Mouse (Mus musculus) cerebellum, adult 2 months (tissue): ENCODE data around the gene Inafm2. TPM values are rescaled to one million over a fixed set of nuclear protein-coding genes. Genes with fewer than 3 reads are reported as not detected.

Experiments
- DNase-seq, 2 experiments: peaks; one replicate each; pipeline ENCODE4 v3.0.0; 2021
- H3K27ac ChIP-seq: fragments of 200-500 bp; 2 replicates; pipeline ENCODE4 v1.5.1; 2012; ENCODE audit warnings: low read length, control low read depth, inconsistent platforms; ENCODE audit not compliant: insufficient read depth
- H3K27me3 ChIP-seq: fragments of 200-500 bp; 2 replicates; pipeline ENCODE4 v1.6.1; 2012; ENCODE audit warnings: inconsistent platforms, mild to moderate bottlenecking, low read length, moderate library complexity; ENCODE audit not compliant: control insufficient read depth, insufficient read depth
- H3K4me1 ChIP-seq: fragments of 200-500 bp; 2 replicates; pipeline ENCODE4 v1.6.1; 2011; ENCODE audit warnings: low read length; ENCODE audit not compliant: control insufficient read depth, insufficient read depth
- H3K4me3 ChIP-seq: fragments of 200-500 bp; replicated peaks from 2 replicates; pipeline ENCODE3; 2011; ENCODE audit warnings: mild to moderate bottlenecking, low read depth, low read length, control low read depth; ENCODE audit not compliant: insufficient read depth
- CTCF ChIP-seq: fragments of 200-500 bp; IDR thresholded peaks from 2 replicates; pipeline ENCODE4 v1.5.1; 2011; ENCODE audit warnings: low read depth, mild to moderate bottlenecking, control low read depth, low read length, moderate library complexity, borderline replicate concordance; ENCODE audit not compliant: insufficient read depth
- POLR2A ChIP-seq: fragments of 200-500 bp; IDR thresholded peaks from 2 replicates; pipeline ENCODE4 v1.6.1; 2011; ENCODE audit warnings: low read length, control low read depth, borderline replicate concordance; ENCODE audit not compliant: insufficient read depth
- WGBS: fragments of 180-500 bp; shearing (Covaris S2); methylation state at CpG from one replicate; pipeline ENCODE4 v1.1.7; 2018; 5-methylcytosine and 5-hydroxymethylcytosine counted together
- polyA plus RNA-seq: library from polyadenylated mRNA; depleted of rRNA; stranded (reverse); fragments of >200 nt; gene quantifications from 2 replicates; pipeline ENCODE4 v1.2.3, GENCODE M21; 2012; rRNA removed

Inafm2 gene
- 21.8 and 22.0 TPM in 2 replicates for polyA plus RNA-seq

- DNase-seq, result peak; percentile 91 to 93
- Histone ChIP-seq H3K4me3 (peak within 1 kb of the TSS; percentile 97), H3K27ac (peak within 1 kb of the TSS; percentile 58), H3K4me1 (peaks cover 14% of the 10 kb centered on the region), H3K27me3 (no peaks in the 10 kb centered on the region)
- TF ChIP-seq POLR2A (peak; percentile 52), CTCF (no peak)
- under 1% methylated on average over 57 of the region's 57 CpGs for WGBS
These were observed at the start of gene Inafm2 for GRCm38 (mm10) chr2:118745232-118745884. TSS of gene Inafm2 (plus strand) at chr2:118745758.

- no peak overlapping the region for H3K4me3 ChIP-seq
- peaks cover 11% of the 10 kb centered on the region for H3K4me1 ChIP-seq
- H3K27ac ChIP-seq, result no peak overlapping the region
- WGBS, result 25% methylated on average over 21 of the region's 21 CpGs
- no peak for TF ChIP-seq CTCF
- TF ChIP-seq POLR2A, result no peak
- DNase-seq, result peak; percentile 25 to 34
- no peaks in the 10 kb centered on the region; the same call in 1 of the 2 replicates for H3K27me3 ChIP-seq
These were observed 48.9 kb upstream of the Inafm2 start for GRCm38 (mm10) chr2:118696451-118697308.

GRCm38 (mm10) chr2:118697311-118697877 is 48.2 kb upstream of the Inafm2 start:
- TF ChIP-seq POLR2A (no peak), CTCF (no peak)
- Histone ChIP-seq H3K27ac (no peak overlapping the region), H3K4me3 (no peak overlapping the region), H3K27me3 (no peaks in the 10 kb centered on the region; the same call in 1 of the 2 replicates), H3K4me1 (peaks cover 11% of the 10 kb centered on the region)
- 11% methylated on average over 5 of the region's 5 CpGs for WGBS
- peak in 1 of 2 experiments; percentile 30 for DNase-seq

GRCm38 (mm10) chr2:118697955-118698354 is 47.6 kb upstream of the Inafm2 start:
- no peak for TF ChIP-seq POLR2A
- no peak for TF ChIP-seq CTCF
- Histone ChIP-seq H3K27me3 (peaks cover 2% of the 10 kb centered on the region; the same call in 1 of the 2 replicates), H3K27ac (no peak overlapping the region), H3K4me1 (peaks cover 11% of the 10 kb centered on the region), H3K4me3 (no peak overlapping the region)
- WGBS, result 28% methylated on average over 7 of the region's 7 CpGs
- DNase-seq, result no peak

- 9% methylated on average over 32 of the region's 32 CpGs for WGBS
- DNase-seq, result peak; percentile 49 to 72
- Histone ChIP-seq H3K4me3 (peak overlapping the region; percentile 25), H3K27me3 (peaks cover 3% of the 10 kb centered on the region; the same call in 1 of the 2 replicates), H3K4me1 (peaks cover 11% of the 10 kb centered on the region), H3K27ac (no peak overlapping the region)
- TF ChIP-seq POLR2A, result no peak
- TF ChIP-seq CTCF, result peak; percentile 79
These were observed 45.1 kb upstream of the Inafm2 start for GRCm38 (mm10) chr2:118700179-118701062.

- Histone ChIP-seq H3K27ac (no peak overlapping the region), H3K4me1 (peaks cover 7% of the 10 kb centered on the region), H3K27me3 (peaks cover 3% of the 10 kb centered on the region; the same call in 1 of the 2 replicates), H3K4me3 (no peak overlapping the region)
- 54% methylated on average over 5 of the region's 5 CpGs for WGBS
- TF ChIP-seq POLR2A (no peak), CTCF (no peak)
- DNase-seq, result no peak
These were observed 44.4 kb upstream of the Inafm2 start for GRCm38 (mm10) chr2:118701161-118701560.
